7 mouse cellular contexts compared by ENCODE assay signal in genomic region chr14:100009790-100010382, GRCm38 (mm10).
A peak's percentile ranks its signal among the peaks of the same experiment; 100 is the strongest.
DNase-seq lines count a peak whose midpoint lies in the region; ATAC-seq and TF ChIP-seq lines count a peak whose summit lies in the region.

No protein-coding gene starts in this region.

- no peaks in the 10 kb centered on the region for H3K27me3 ChIP-seq in C2C12 (ENCODE audit: control insufficient read depth, insufficient read depth, insufficient read length)
- no peaks in the 10 kb centered on the region for H3K27me3 ChIP-seq in forebrain, embryonic 15.5 days
- H3K27me3 ChIP-seq in limb, embryonic 14.5 days (ENCODE audit: control insufficient read depth, insufficient read depth, low read length), result no peaks in the 10 kb centered on the region

- no peaks in the 10 kb centered on the region for H3K36me3 ChIP-seq in C2C12 (ENCODE audit: control insufficient read depth, insufficient read depth)
- H3K36me3 ChIP-seq in forebrain, embryonic 15.5 days, result no peaks in the 10 kb centered on the region
- H3K36me3 ChIP-seq in limb, embryonic 14.5 days (ENCODE audit: control insufficient read depth, insufficient read depth, low read length), result no peaks in the 10 kb centered on the region

- no peaks in the 10 kb centered on the region for H3K79me3 ChIP-seq in C2C12 (ENCODE audit: low read depth)

- peaks cover 5% of the 10 kb centered on the region; the same call in 1 of the 2 replicates for H3K4me1 ChIP-seq in forebrain, embryonic 15.5 days
- peaks cover 10% of the 10 kb centered on the region; the same call in 1 of the 2 replicates for H3K4me1 ChIP-seq in limb, embryonic 14.5 days (ENCODE audit: control insufficient read depth, insufficient read depth, low read length)

- no peaks in the 10 kb centered on the region for H3K9me3 ChIP-seq in forebrain, embryonic 15.5 days
- no peaks in the 10 kb centered on the region for H3K9me3 ChIP-seq in limb, embryonic 14.5 days (ENCODE audit: control insufficient read depth, low read length)

- H3K4me3 ChIP-seq in C2C12 (ENCODE audit: insufficient read depth, poor library complexity, severe bottlenecking), result no peak overlapping the region
- H3K4me3 ChIP-seq in forebrain, embryonic 15.5 days, result no peak overlapping the region
- H3K4me3 ChIP-seq in limb, embryonic 14.5 days (replicated peaks; ENCODE audit: low read length), result no peak overlapping the region

- TF ChIP-seq CTCF in C2C12 (IDR thresholded peaks at IDR 0.05; ENCODE audit: control insufficient read depth, insufficient read depth, insufficient read length), result peak; percentile 16

- H3ac ChIP-seq in C2C12 (ENCODE audit: control insufficient read depth, insufficient read length, low read depth), result no peak overlapping the region

- WGBS in forebrain, embryonic 15.5 days, result 40% methylated on average over 4 of the region's 4 CpGs
- 55% methylated on average over 4 of the region's 4 CpGs for WGBS in limb, embryonic 14.5 days

- DNase-seq in 416B (ENCODE audit: low read depth), result peak; percentile 62
- peak; percentile 12 for DNase-seq in c-Kit-positive CD71-positive TER-119-positive erythroid progenitor cells, embryonic 14.5 days (ENCODE audit: low spot score)
- DNase-seq in kidney, adult 9 months, result peak; percentile 71
- peak; percentile 77 for DNase-seq in limb, embryonic 14.5 days (ENCODE audit: low spot score)
- DNase-seq in right cerebral cortex, postnatal 10 days (ENCODE audit: low spot score in 2 of 2), result peak; percentile 34 to 37

- no peak overlapping the region for H3K4me2 ChIP-seq in forebrain, embryonic 15.5 days (replicated peaks)
- no peak overlapping the region for H3K4me2 ChIP-seq in limb, embryonic 14.5 days (replicated peaks; ENCODE audit: low read depth, low read length, severe bottlenecking)

- peak; percentile 69 for ATAC-seq in forebrain, embryonic 15.5 days (replicated peaks)
- ATAC-seq in limb, embryonic 14.5 days (ENCODE audit: low FRiP score, low read depth), result no peak

- no peak overlapping the region for H3K27ac ChIP-seq in forebrain, embryonic 15.5 days (replicated peaks)
- no peak overlapping the region for H3K27ac ChIP-seq in limb, embryonic 14.5 days (replicated peaks; ENCODE audit: low read depth, low read length)

- TF ChIP-seq POLR2A in limb, embryonic 14.5 days (IDR thresholded peaks at IDR 0.05; ENCODE audit: borderline replicate concordance, extremely low read depth, insufficient read depth, insufficient read length), result no peak

- H3K79me2 ChIP-seq in C2C12 (ENCODE audit: control insufficient read depth, insufficient read depth), result no peaks in the 10 kb centered on the region

- no peak overlapping the region for H3K9ac ChIP-seq in forebrain, embryonic 15.5 days (replicated peaks)
- no peak overlapping the region for H3K9ac ChIP-seq in limb, embryonic 14.5 days (ENCODE audit: low read depth, low read length, severe bottlenecking)

TF ChIP-seq in C2C12, 6 proteins besides CTCF, POLR2A, EP300 and RAD21:
- TF ChIP-seq CEBPB (IDR thresholded peaks at IDR 0.05; ENCODE audit: low read depth) (no peak), MYOG (IDR thresholded peaks at IDR 0.05; ENCODE audit: control insufficient read depth, extremely low read depth, insufficient read length) (no peak), USF1 (IDR thresholded peaks at IDR 0.05; ENCODE audit: low read depth) (no peak), FOSL1 (IDR thresholded peaks at IDR 0.05; ENCODE audit: insufficient read depth, low read length, poor library complexity, severe bottlenecking) (no peak), MAX (IDR thresholded peaks at IDR 0.05) (no peak), MYOD1 (IDR thresholded peaks at IDR 0.05; ENCODE audit: control insufficient read depth, insufficient read length, low read depth) (no peak)

Comparison
In these comparisons a context has a peak if more than half of its experiments do, and no peak if none do; other contexts are left out.
1. DNase-seq: peak in every context shown above with its lines; median percentile 77 in limb, embryonic 14.5 days; 71 in kidney, adult 9 months; 62 in 416B; 36 in right cerebral cortex, postnatal 10 days; 12 in c-Kit-positive CD71-positive TER-119-positive erythroid progenitor cells, embryonic 14.5 days.